Mouse (Mus musculus) intestine, embryonic 14.5 days (tissue): ENCODE results near the gene Tmem253. TPM values are rescaled to one million over a fixed set of nuclear protein-coding genes. Genes with fewer than 3 reads are reported as not detected.
"Not testable (repeated sequence)": the region's sequence is repeated elsewhere in the genome, so short reads cannot be mapped to it uniquely, and the experiment has no call there.

ENCODE experiments used
- ATAC-seq: fragments of 200-750 bp; cut with Nextera tagmentation; replicated peaks from 2 replicates; pipeline ENCODE4 v1.8.0; 2017; ENCODE audit warnings: low read depth, moderate number of reproducible peaks, moderate TSS enrichment, moderate library complexity; ENCODE audit not compliant: low FRiP score, low TSS enrichment
- DNase-seq: peaks from one replicate; pipeline ENCODE4 v3.0.0-alpha.2; 2018; ENCODE audit warnings: low spot score
- H3K27ac ChIP-seq: fragments of 300-500 bp; sonication (generic); 2 replicates; pipeline ENCODE4 v1.5.1; 2014; ENCODE audit warnings: low read depth, mild to moderate bottlenecking, control low read depth
- H3K27me3 ChIP-seq: fragments of 300-500 bp; sonication (generic); replicated peaks from 2 replicates; pipeline ENCODE4 v1.6.1; 2014; ENCODE audit warnings: low read length, control low read depth; ENCODE audit not compliant: control insufficient read depth, insufficient read depth
- H3K36me3 ChIP-seq: fragments of 300-500 bp; sonication (generic); 2 replicates; pipeline ENCODE4 v1.6.1; 2014; ENCODE audit warnings: low read length, control low read depth; ENCODE audit not compliant: control insufficient read depth, insufficient read depth
- H3K4me1 ChIP-seq: fragments of 300-500 bp; sonication (generic); replicated peaks from 2 replicates; pipeline ENCODE4 v1.6.1; 2014; ENCODE audit warnings: low read length, control low read depth, mixed read lengths; ENCODE audit not compliant: control insufficient read depth, insufficient read depth
- H3K4me2 ChIP-seq: fragments of 300-500 bp; sonication (generic); 2 replicates; pipeline ENCODE4 v1.6.1; 2014; ENCODE audit warnings: low read length
- H3K4me3 ChIP-seq: fragments of 300-500 bp; sonication (generic); 2 replicates; pipeline ENCODE4 v1.5.1; 2014; ENCODE audit warnings: low read depth, low read length, control low read depth, mixed read lengths
- H3K9ac ChIP-seq: fragments of 300-500 bp; sonication (generic); 2 replicates; pipeline ENCODE4 v1.6.1; 2014; ENCODE audit warnings: mild to moderate bottlenecking, low read length
- H3K9me3 ChIP-seq: fragments of 300-500 bp; sonication (generic); 2 replicates; pipeline ENCODE4 v1.6.1; 2016; ENCODE audit warnings: low read length, control low read depth; ENCODE audit not compliant: control insufficient read depth
- WGBS: fragments of 180-500 bp; shearing (Covaris S2); extraction: QIAGEN DNeasy Blood & Tissue Kit; methylation state at CpG from one replicate; pipeline ENCODE4 v1.1.7; 2014; 5-methylcytosine and 5-hydroxymethylcytosine counted together
- polyA plus RNA-seq: library from polyadenylated mRNA; unstranded; fragments of >200 nt; fragmentation: Nextera tagmentation; extraction: Ambion mirVana; gene quantifications from 2 replicates; pipeline ENCODE4 v1.2.1, GENCODE M21; 2014

The Tmem253 gene
- polyA plus RNA-seq, 1 experiment from 2014 or later: 8.5 TPM

DNA sequence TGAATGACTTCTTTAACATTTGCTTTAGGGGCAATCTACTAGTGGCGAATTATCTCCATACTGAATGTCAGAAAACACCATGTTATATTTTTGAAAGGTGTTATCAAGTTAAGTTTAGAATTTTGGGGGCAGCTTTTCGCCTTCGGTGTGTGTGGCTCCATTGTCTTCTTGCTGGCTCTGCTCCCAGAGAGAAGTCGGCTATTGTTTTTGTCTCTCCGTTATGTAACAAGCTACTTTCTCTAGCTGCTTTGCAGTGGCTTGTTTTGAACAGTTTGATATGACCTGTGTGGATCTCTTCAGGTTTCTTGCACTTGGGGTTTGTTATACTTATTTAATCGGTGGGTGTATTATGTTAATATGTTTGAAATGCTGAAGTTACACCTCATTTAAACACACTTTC, 28.0 kb downstream of the Tmem253 start:
- Histone ChIP-seq H3K36me3 (no peaks in the 10 kb centered on the region), H3K4me2 (no peak overlapping the region), H3K27me3 (no peaks in the 10 kb centered on the region), H3K27ac (no peak overlapping the region), H3K4me1 (peaks cover 4% of the 10 kb centered on the region; the same call in 1 of the 2 replicates), H3K9me3 (no peaks in the 10 kb centered on the region), H3K9ac (no peak overlapping the region), H3K4me3 (no peak overlapping the region)
- ATAC-seq (no peak), DNase-seq (no peak)
- 72% methylated on average over 6 of the region's 6 CpGs for WGBS

DNA sequence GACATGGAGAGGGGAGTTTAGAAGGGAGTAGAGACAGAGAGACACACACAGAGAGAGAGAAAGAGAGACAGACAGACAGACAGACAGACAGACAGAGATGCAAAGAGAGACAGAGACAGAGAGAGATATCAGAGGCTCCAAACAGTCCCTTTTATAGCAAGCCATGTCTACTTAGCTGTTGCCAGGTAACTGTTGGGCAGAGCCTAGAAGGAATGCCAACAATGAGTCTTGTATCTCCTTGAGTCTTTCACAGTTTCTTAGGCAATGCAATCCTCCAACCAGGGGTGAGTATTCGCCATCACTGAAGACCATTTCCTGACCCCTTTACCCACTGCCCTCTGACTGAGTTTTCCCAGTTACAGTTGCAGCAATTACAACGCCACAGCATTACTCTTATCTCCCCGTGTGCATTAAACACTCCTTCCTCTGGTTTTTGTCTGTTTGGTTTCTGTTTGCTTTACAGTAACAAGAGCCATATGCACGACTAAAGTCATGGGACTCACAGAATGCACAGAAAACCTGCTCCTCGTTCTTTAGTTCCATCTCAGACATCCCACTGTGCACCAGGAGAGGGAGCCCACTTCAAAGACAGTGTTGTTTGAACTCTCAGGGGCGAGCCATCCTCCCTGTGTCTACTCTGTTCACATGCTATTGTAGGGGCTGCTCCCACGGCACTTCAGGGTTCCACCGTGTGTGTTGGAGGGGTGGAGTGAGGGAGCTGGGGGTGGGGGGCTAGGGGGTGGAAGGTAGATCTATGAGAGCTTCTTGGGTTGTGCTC, 29.6 kb downstream of the Tmem253 start:
- peak; percentile 58; the same call in 1 of the 2 replicates for ATAC-seq
- Histone ChIP-seq H3K9ac (no peak overlapping the region), H3K27ac (no peak overlapping the region), H3K27me3 (no peaks in the 10 kb centered on the region), H3K4me3 (no peak overlapping the region), H3K4me2 (no peak overlapping the region), H3K4me1 (peaks cover 4% of the 10 kb centered on the region; the same call in 1 of the 2 replicates), H3K36me3 (no peaks in the 10 kb centered on the region), H3K9me3 (no peaks in the 10 kb centered on the region)
- WGBS: 3% methylated on average over 8 of the region's 8 CpGs
- peak; percentile 63 for DNase-seq

DNA sequence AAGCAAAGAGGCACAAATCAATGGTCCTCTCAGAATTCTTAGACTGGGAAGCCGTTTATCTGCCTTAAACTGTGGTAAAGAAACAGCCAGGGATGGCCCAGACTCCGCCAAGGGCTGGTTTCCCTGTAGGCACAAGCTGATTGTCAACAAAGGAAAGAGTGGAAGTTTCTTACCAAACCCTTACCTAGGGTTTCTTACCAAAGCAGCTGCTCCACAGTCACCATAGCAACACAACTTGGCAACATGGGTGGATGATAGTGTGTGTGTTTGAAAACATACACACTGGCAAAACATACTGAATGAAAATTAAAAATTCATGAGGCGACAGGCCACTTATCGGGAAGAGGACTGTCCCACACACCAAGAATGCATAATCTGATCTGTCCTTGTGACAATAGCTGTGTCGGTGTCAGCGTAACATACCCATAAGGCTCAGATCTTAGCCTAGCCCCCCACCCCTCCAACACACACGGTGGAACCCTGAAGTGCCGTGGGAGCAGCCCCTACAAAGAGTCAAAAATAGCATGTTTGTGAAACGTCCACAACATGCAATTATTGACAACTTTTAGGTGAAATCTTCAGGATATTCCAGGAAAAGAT, 30.6 kb downstream of the Tmem253 start:
- no peaks in the 10 kb centered on the region for H3K27me3 ChIP-seq
- H3K9ac ChIP-seq: no peak overlapping the region
- WGBS: 80% methylated on average over 9 of the region's 9 CpGs
- DNase-seq: no peak
- H3K4me1 ChIP-seq: peaks cover 4% of the 10 kb centered on the region; the same call in 1 of the 2 replicates
- H3K27ac ChIP-seq: no peak overlapping the region
- H3K4me3 ChIP-seq: no peak overlapping the region
- no peaks in the 10 kb centered on the region for H3K36me3 ChIP-seq
- no peak for ATAC-seq
- no peak overlapping the region for H3K4me2 ChIP-seq
- no peaks in the 10 kb centered on the region for H3K9me3 ChIP-seq

- H3K4me3 ChIP-seq, ATAC-seq, H3K27ac ChIP-seq, H3K4me2 ChIP-seq, DNase-seq, H3K4me1 ChIP-seq, H3K36me3 ChIP-seq, H3K27me3 ChIP-seq, H3K9ac ChIP-seq, H3K9me3 ChIP-seq: not testable (repeated sequence)
- 87% methylated on average over 3 of the region's 3 CpGs for WGBS
Observed at GRCm38 (mm10) chr14:52052720-52053119, 37.3 kb downstream of the Tmem253 start.

DNA sequence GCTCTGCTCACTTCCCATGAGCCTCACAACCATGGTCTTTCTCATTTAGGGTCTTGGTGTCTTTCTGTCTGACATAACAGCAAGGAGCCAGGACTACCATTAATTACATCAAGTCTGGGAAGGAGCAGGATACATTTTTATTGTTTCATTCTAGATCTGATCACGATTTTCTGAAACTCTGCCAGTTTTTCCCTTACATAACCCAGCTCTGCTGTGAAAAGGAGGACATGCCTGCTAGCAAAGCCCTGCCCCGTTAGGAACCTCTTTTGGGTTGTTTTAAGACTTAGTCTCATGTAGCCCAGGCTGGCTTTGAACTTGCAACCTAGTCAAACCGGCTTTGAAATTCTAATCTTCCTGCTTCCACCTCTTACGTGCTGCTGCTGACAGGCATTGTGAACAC, 44.5 kb downstream of the Tmem253 start:
- Histone ChIP-seq H3K9ac (no peak overlapping the region), H3K4me2 (no peak overlapping the region)

GRCm38 (mm10) chr14:52060800-52061199, 45.3 kb downstream of the Tmem253 start:
- ATAC-seq: no peak
- no peak overlapping the region for H3K4me3 ChIP-seq

More for the DNA sequence above, 44.5 kb downstream of the Tmem253 start:
- no peak for ATAC-seq
- DNase-seq: no peak
- Histone ChIP-seq H3K27ac (no peak overlapping the region), H3K9me3 (no peaks in the 10 kb centered on the region), H3K36me3 (no peaks in the 10 kb centered on the region), H3K27me3 (no peaks in the 10 kb centered on the region), H3K4me1 (no peaks in the 10 kb centered on the region), H3K4me3 (no peak overlapping the region)
- 69% methylated on average over 4 of the region's 4 CpGs for WGBS

GRCm38 (mm10) chr14:52061798-52062197, 46.3 kb downstream of the Tmem253 start:
- H3K9ac ChIP-seq: no peak overlapping the region
- no peaks in the 10 kb centered on the region for H3K27me3 ChIP-seq
- no peaks in the 10 kb centered on the region for H3K9me3 ChIP-seq
- no peaks in the 10 kb centered on the region for H3K36me3 ChIP-seq
- DNase-seq (no peak), ATAC-seq (no peak)
- H3K4me1 ChIP-seq: no peaks in the 10 kb centered on the region
- H3K4me2 ChIP-seq: no peak overlapping the region
- H3K4me3 ChIP-seq: no peak overlapping the region
- H3K27ac ChIP-seq: no peak overlapping the region
- WGBS: 80% methylated on average over 8 of the region's 8 CpGs

More at GRCm38 (mm10) chr14:52060800-52061199, 45.3 kb downstream of the Tmem253 start:
- Histone ChIP-seq H3K27me3 (no peaks in the 10 kb centered on the region), H3K4me2 (no peak overlapping the region), H3K9ac (no peak overlapping the region), H3K4me1 (no peaks in the 10 kb centered on the region), H3K27ac (no peak overlapping the region), H3K9me3 (no peaks in the 10 kb centered on the region), H3K36me3 (no peaks in the 10 kb centered on the region)
- no peak for DNase-seq
- WGBS: 81% methylated on average over 1 of the region's 1 CpGs

DNA sequence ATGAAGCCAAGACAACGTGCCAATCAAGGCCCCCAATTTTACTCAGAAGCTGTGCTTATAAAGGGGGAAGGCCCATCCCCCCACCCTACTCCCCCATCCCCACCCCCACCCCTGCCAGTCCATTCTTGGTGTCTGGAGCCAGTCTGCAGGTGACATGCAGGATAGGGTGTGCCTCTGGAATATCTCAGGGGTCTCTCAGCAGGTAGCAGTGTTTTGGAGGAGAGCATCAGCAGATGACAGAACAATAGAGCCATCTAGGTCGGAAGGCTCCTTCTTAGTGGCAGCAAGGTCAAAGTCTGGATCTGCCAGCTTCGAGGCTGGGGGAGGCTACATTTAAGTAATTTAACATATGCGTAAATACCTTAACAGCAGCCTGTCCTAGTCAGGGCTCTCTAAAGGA, 50.7 kb downstream of the Tmem253 start:
- Histone ChIP-seq H3K4me2 (no peak overlapping the region), H3K4me3 (no peak overlapping the region), H3K27me3 (no peaks in the 10 kb centered on the region), H3K9ac (no peak overlapping the region), H3K27ac (no peak overlapping the region), H3K36me3 (peaks cover 5% of the 10 kb centered on the region; the same call in 1 of the 2 replicates), H3K4me1 (no peaks in the 10 kb centered on the region), H3K9me3 (no peaks in the 10 kb centered on the region)
- ATAC-seq (no peak), DNase-seq (no peak)
- WGBS: 55% methylated on average over 4 of the region's 4 CpGs
